ENCODE assay signal across 13 mouse cellular contexts in the genomic region with DNA sequence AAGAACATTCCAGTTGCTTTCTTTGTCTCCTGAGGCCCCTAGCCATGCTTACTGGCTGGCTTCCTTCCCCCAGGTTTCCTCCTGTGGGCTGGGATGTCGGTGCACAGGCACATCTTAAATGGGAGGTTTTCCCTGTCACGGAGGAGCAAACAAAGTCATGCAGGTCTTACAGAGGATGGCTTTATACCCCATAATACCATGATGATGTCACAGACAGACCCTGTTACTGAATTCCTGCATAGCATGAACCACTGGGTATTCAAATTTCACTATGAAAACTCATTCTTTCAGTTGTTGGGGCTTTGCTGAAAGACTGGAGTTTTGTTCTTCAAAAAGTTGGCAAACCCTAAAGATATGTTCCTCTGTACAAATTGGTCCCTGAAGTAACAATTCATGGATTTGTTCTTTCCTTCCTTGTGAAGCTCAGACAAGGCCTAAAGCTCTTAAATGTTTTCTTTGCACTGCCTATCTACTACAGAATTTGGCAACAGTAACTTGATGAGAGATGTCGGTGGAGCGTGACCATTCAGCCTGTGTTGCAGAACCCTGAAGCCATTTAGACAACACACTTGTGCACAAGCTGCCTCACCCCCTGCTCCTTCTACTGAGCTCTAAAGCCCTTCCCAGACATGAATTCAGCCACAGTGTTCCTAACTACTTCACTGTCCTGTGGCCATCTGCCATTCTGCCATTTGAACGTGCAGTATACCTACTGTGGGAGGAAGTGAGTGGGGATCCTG. TPM values are rescaled to one million over a fixed set of nuclear protein-coding genes. Genes with fewer than 3 reads are reported as not detected.
DNase-seq lines count a peak whose midpoint lies in the region; ATAC-seq lines count a peak whose summit lies in the region.
"Had no signal": no experiment of that assay in that cellular context is flagged by ENCODE, and none has a peak within 500 bp of the region (broad histone marks: within the 10 kb centered on the region; RNA-seq: fewer than 3 reads in every experiment).

No protein-coding gene starts in this region.

- peaks cover 18% of the 10 kb centered on the region for H3K4me1 ChIP-seq in limb, embryonic 13.5 days
- peaks cover 8% of the 10 kb centered on the region; the same call in 1 of the 2 replicates for H3K4me1 ChIP-seq in limb, embryonic 10.5 days
- H3K4me1 ChIP-seq in intestine, embryonic 15.5 days (replicated peaks), result peaks cover 3% of the 10 kb centered on the region; the same call in 1 of the 2 replicates
- H3K4me1 ChIP-seq in midbrain, embryonic 16.5 days (ENCODE audit: control insufficient read depth, insufficient read depth, low read length), result peaks cover 7% of the 10 kb centered on the region

- ATAC-seq in limb, embryonic 13.5 days (ENCODE audit: low FRiP score, low read depth), result 0 out of 2 replicates have a peak, but pooled peaks have one; percentile 51
- no peak; the same call in 1 of the 2 replicates for ATAC-seq in intestine, embryonic 15.5 days
- no peak for ATAC-seq in midbrain, embryonic 16.5 days

- H3K9me3 ChIP-seq in limb, embryonic 13.5 days, result no peaks in the 10 kb centered on the region
- no peaks in the 10 kb centered on the region for H3K9me3 ChIP-seq in limb, embryonic 10.5 days (replicated peaks)
- H3K9me3 ChIP-seq in intestine, embryonic 15.5 days, result no peaks in the 10 kb centered on the region
- H3K9me3 ChIP-seq in midbrain, embryonic 16.5 days (replicated peaks; ENCODE audit: control insufficient read depth, low read length, poor library complexity, severe bottlenecking), result no peaks in the 10 kb centered on the region
- H3K9me3 ChIP-seq: hindbrain, embryonic 12.5 days; midbrain, embryonic 12.5 days had no signal

- H3K9ac ChIP-seq in limb, embryonic 13.5 days, result no peak overlapping the region
- H3K9ac ChIP-seq in intestine, embryonic 15.5 days, result no peak overlapping the region
- H3K9ac ChIP-seq in midbrain, embryonic 16.5 days (ENCODE audit: low read depth, low read length), result no peak overlapping the region
- H3K9ac ChIP-seq: hindbrain, embryonic 12.5 days; midbrain, embryonic 12.5 days had no signal

- H3K27ac ChIP-seq in limb, embryonic 13.5 days, result peak overlapping the region; percentile 6; the same call in 1 of the 2 replicates
- H3K27ac ChIP-seq in limb, embryonic 10.5 days, result no peak overlapping the region
- H3K27ac ChIP-seq in intestine, embryonic 15.5 days, result peak overlapping the region; percentile 71
- H3K27ac ChIP-seq in midbrain, embryonic 16.5 days (ENCODE audit: low read length), result no peak overlapping the region
- H3K27ac ChIP-seq: hindbrain, embryonic 12.5 days; midbrain, embryonic 12.5 days had no signal

- no peaks in the 10 kb centered on the region for H3K27me3 ChIP-seq in limb, embryonic 13.5 days
- no peaks in the 10 kb centered on the region for H3K27me3 ChIP-seq in limb, embryonic 10.5 days (ENCODE audit: low read depth, poor library complexity, severe bottlenecking)
- no peaks in the 10 kb centered on the region for H3K27me3 ChIP-seq in intestine, embryonic 15.5 days (replicated peaks)
- H3K27me3 ChIP-seq in midbrain, embryonic 16.5 days (ENCODE audit: control insufficient read depth, insufficient read depth, low read depth, low read length), result no peaks in the 10 kb centered on the region
- H3K27me3 ChIP-seq: hindbrain, embryonic 12.5 days; midbrain, embryonic 12.5 days had no signal

- H3K36me3 ChIP-seq in limb, embryonic 13.5 days, result no peaks in the 10 kb centered on the region
- no peaks in the 10 kb centered on the region for H3K36me3 ChIP-seq in limb, embryonic 10.5 days
- H3K36me3 ChIP-seq in intestine, embryonic 15.5 days, result no peaks in the 10 kb centered on the region
- H3K36me3 ChIP-seq in midbrain, embryonic 16.5 days (ENCODE audit: control insufficient read depth, insufficient read depth, low read length), result no peaks in the 10 kb centered on the region
- H3K36me3 ChIP-seq: midbrain, embryonic 12.5 days had no signal

- no peak for DNase-seq in limb, embryonic 10.5 days (ENCODE audit: low spot score)
- DNase-seq in brain, adult 2 months (ENCODE audit: low read depth, low spot score), result peak; percentile 46
- DNase-seq in kidney, postnatal 14 days, result peak; percentile 21
- DNase-seq in left cerebral cortex, adult 11 months (ENCODE audit: low spot score), result no peak
- no peak for DNase-seq in adrenal gland, postnatal 25 days
- DNase-seq: gastrocnemius, postnatal 10 days; lung, adult 2 months; thymus, adult 2 months had no signal

- H3K4me3 ChIP-seq in limb, embryonic 13.5 days, result no peak overlapping the region
- H3K4me3 ChIP-seq in limb, embryonic 10.5 days, result no peak overlapping the region
- no peak overlapping the region for H3K4me3 ChIP-seq in intestine, embryonic 15.5 days (replicated peaks)
- no peak overlapping the region for H3K4me3 ChIP-seq in midbrain, embryonic 16.5 days (ENCODE audit: low read depth, low read length)
- H3K4me3 ChIP-seq: hindbrain, embryonic 12.5 days; midbrain, embryonic 12.5 days had no signal

- no peak overlapping the region for H3K4me2 ChIP-seq in limb, embryonic 13.5 days (replicated peaks)
- H3K4me2 ChIP-seq in intestine, embryonic 15.5 days (replicated peaks), result no peak overlapping the region
- H3K4me2 ChIP-seq in midbrain, embryonic 16.5 days (ENCODE audit: low read length), result no peak overlapping the region
- H3K4me2 ChIP-seq: hindbrain, embryonic 12.5 days; midbrain, embryonic 12.5 days had no signal

- 71% methylated on average over 5 of the region's 5 CpGs for WGBS in limb, embryonic 13.5 days
- WGBS in limb, embryonic 10.5 days, result 89% methylated on average over 5 of the region's 5 CpGs
- WGBS in intestine, embryonic 15.5 days, result 70% methylated on average over 5 of the region's 5 CpGs
- WGBS in midbrain, embryonic 16.5 days, result 55% methylated on average over 5 of the region's 5 CpGs

RNA-seq across cellular contexts. Expression of gene 1110051M20Rik, which starts 57.8 kb away (rescaled TPM):
- polyA plus RNA-seq in limb, embryonic 13.5 days (2015; fragmentation: Nextera tagmentation; extraction: Ambion mirVana), result 77.2 and 79.4 TPM in 2 replicates
- 63.9 and 78.3 TPM in 2 replicates for polyA plus RNA-seq in limb, embryonic 10.5 days (2016; fragmentation: Nextera tagmentation; extraction: Ambion mirVana)
- 36.3 and 38.6 TPM in 2 replicates for polyA plus RNA-seq in intestine, embryonic 15.5 days (2015; fragmentation: Nextera tagmentation; extraction: Ambion mirVana)
- polyA plus RNA-seq in midbrain, embryonic 16.5 days (2015; fragmentation: Nextera tagmentation; extraction: Ambion mirVana), result 173 and 178 TPM in 2 replicates
- total RNA-seq in adrenal gland, postnatal 25 days (2021), result 13.6 and 20.7 TPM in 2 replicates

Comparison
In these comparisons a context has a peak if more than half of its experiments do, and no peak if none do; other contexts are left out.
1. H3K27ac ChIP-seq: peak in limb, embryonic 13.5 days (single experiment) and intestine, embryonic 15.5 days (single experiment); none in limb, embryonic 10.5 days (single experiment) and midbrain, embryonic 16.5 days (single experiment).
2. DNase-seq: peak in brain, adult 2 months (single experiment) and kidney, postnatal 14 days (single experiment); none in limb, embryonic 10.5 days (single experiment), left cerebral cortex, adult 11 months (single experiment) and adrenal gland, postnatal 25 days (single experiment).